Mouse (Mus musculus) myocyte (in vitro differentiated cells): ENCODE data around the gene Ttll5.

ENCODE experiments used
- POLR2A ChIP-seq: IDR thresholded peaks from one replicate; pipeline ENCODE4 v1.6.1; 2011; ENCODE audit warnings: low read depth, mild to moderate bottlenecking, control low read depth, moderate library complexity; ENCODE audit not compliant: insufficient read length
- POLR2AphosphoS2 ChIP-seq: IDR thresholded peaks from one replicate; pipeline ENCODE4 v1.6.1; 2011; ENCODE audit warnings: low read depth, control low read depth; ENCODE audit not compliant: insufficient read length

GRCm38 (mm10) chr12:85930713-85931112 lies 106.3 kb downstream of the Ttll5 start:
- TF ChIP-seq POLR2A (no peak), POLR2AphosphoS2 (no peak)
